Comparison of ENCODE assay signal across 7 mouse cellular contexts in genomic region chr10:127526048-127526447, GRCm38 (mm10). TPM values are rescaled to one million over a fixed set of nuclear protein-coding genes. Genes with fewer than 3 reads are reported as not detected.
DNase-seq lines count a peak whose midpoint lies in the region; ATAC-seq and TF ChIP-seq lines count a peak whose summit lies in the region.

No protein-coding gene starts in this region.

- ATAC-seq in hindbrain, embryonic 13.5 days (ENCODE audit: low FRiP score) = no peak
- ATAC-seq in midbrain, embryonic 14.5 days (ENCODE audit: low FRiP score, low TSS enrichment) = no peak

- peaks cover 9% of the 10 kb centered on the region for H3K4me1 ChIP-seq in spleen, adult 2 months (ENCODE audit: control insufficient read depth, insufficient read depth, insufficient read length)
- H3K4me1 ChIP-seq in hindbrain, embryonic 13.5 days (replicated peaks) = peaks cover 88% of the 10 kb centered on the region
- peaks cover 70% of the 10 kb centered on the region for H3K4me1 ChIP-seq in midbrain, embryonic 14.5 days (ENCODE audit: control insufficient read depth, insufficient read depth, low read length)

- no peaks in the 10 kb centered on the region for H3K9me3 ChIP-seq in hindbrain, embryonic 13.5 days
- no peaks in the 10 kb centered on the region for H3K9me3 ChIP-seq in midbrain, embryonic 14.5 days (ENCODE audit: control insufficient read depth, low read length)

- H3K9ac ChIP-seq in hindbrain, embryonic 13.5 days = peak overlapping the region; percentile 87
- H3K9ac ChIP-seq in midbrain, embryonic 14.5 days (replicated peaks; ENCODE audit: low read length) = peak overlapping the region; percentile 36; the same call in 1 of the 2 replicates

- no peak overlapping the region for H3K27ac ChIP-seq in spleen, adult 2 months (ENCODE audit: insufficient read depth, low read length)
- H3K27ac ChIP-seq in hindbrain, embryonic 13.5 days = peak overlapping the region; percentile 91
- H3K27ac ChIP-seq in midbrain, embryonic 14.5 days (replicated peaks; ENCODE audit: low read depth, low read length) = peak overlapping the region; percentile 79; the same call in 1 of the 2 replicates

- H3K4me3 ChIP-seq in spleen, adult 2 months (ENCODE audit: extremely low read depth, insufficient read depth, insufficient read length) = peak overlapping the region; percentile 31; the same call in 1 of the 2 replicates
- H3K4me3 ChIP-seq in hindbrain, embryonic 13.5 days = peak overlapping the region; percentile 61
- H3K4me3 ChIP-seq in midbrain, embryonic 14.5 days (replicated peaks; ENCODE audit: low read depth, low read length) = peak overlapping the region; percentile 16

- WGBS in spleen, adult 2 months = 2% methylated on average over 26 of the region's 26 CpGs
- WGBS in hindbrain, embryonic 13.5 days = 4% methylated on average over 26 of the region's 26 CpGs
- 2% methylated on average over 26 of the region's 26 CpGs for WGBS in midbrain, embryonic 14.5 days

- no peak for DNase-seq in spleen, adult 2 months (ENCODE audit: low read depth in 1 of 2, low spot score in 2 of 2)
- no peak for DNase-seq in spleen, adult 18-20 months
- no peak for DNase-seq in midbrain, embryonic 14.5 days
- DNase-seq in adrenal gland, postnatal 10 days = no peak
- no peak for DNase-seq in urinary bladder, postnatal 14 days (ENCODE audit: low spot score)
- DNase-seq in adipocyte (ENCODE audit: low spot score) = no peak

- H3K4me2 ChIP-seq in hindbrain, embryonic 13.5 days = peak overlapping the region; percentile 86
- H3K4me2 ChIP-seq in midbrain, embryonic 14.5 days (ENCODE audit: low read length) = peak overlapping the region; percentile 76

- no peaks in the 10 kb centered on the region for H3K36me3 ChIP-seq in spleen, adult 2 months (ENCODE audit: control insufficient read depth, insufficient read depth, low read length)
- peaks cover 5% of the 10 kb centered on the region; the same call in 1 of the 2 replicates for H3K36me3 ChIP-seq in hindbrain, embryonic 13.5 days
- no peaks in the 10 kb centered on the region for H3K36me3 ChIP-seq in midbrain, embryonic 14.5 days (ENCODE audit: control insufficient read depth, insufficient read depth, low read length)

- H3K27me3 ChIP-seq in spleen, adult 2 months (ENCODE audit: control insufficient read depth, insufficient read depth, low read length) = peaks cover 25% of the 10 kb centered on the region
- H3K27me3 ChIP-seq in hindbrain, embryonic 13.5 days = peaks cover 66% of the 10 kb centered on the region
- peaks cover 62% of the 10 kb centered on the region for H3K27me3 ChIP-seq in midbrain, embryonic 14.5 days (ENCODE audit: control insufficient read depth, insufficient read depth, low read length)

- no peak for TF ChIP-seq CTCF in spleen, adult 2 months (IDR thresholded peaks at IDR 0.05; ENCODE audit: extremely low read depth, insufficient read depth, insufficient read length, insufficient replicate concordance)

- no peak for TF ChIP-seq POLR2A in spleen, adult 2 months (IDR thresholded peaks at IDR 0.05; ENCODE audit: low read depth, low read length)

RNA-seq across cellular contexts. Expression of gene Shmt2, which starts 3.8 kb away (rescaled TPM):
- polyA plus RNA-seq in spleen, adult 2 months (2012; rRNA removed) = 99.9 and 133 TPM in 2 replicates
- polyA plus RNA-seq in hindbrain, embryonic 13.5 days (2015; fragmentation: Nextera tagmentation; extraction: Ambion mirVana) = 52.7 and 57.5 TPM in 2 replicates
- 48.9 and 50.7 TPM in 2 replicates for polyA plus RNA-seq in midbrain, embryonic 14.5 days (2014; fragmentation: Nextera tagmentation; extraction: Ambion mirVana)
- 10 to 100 TPM; 56.1 to 57.7 TPM for total RNA-seq in adrenal gland, postnatal 10 days (2021)

RNA-seq across cellular contexts. Expression of gene Nxph4, which starts 8.3 kb away (rescaled TPM):
- polyA plus RNA-seq in spleen, adult 2 months (2012; rRNA removed) = not detected in 2 replicates
- polyA plus RNA-seq in hindbrain, embryonic 13.5 days (2015; fragmentation: Nextera tagmentation; extraction: Ambion mirVana) = 139 and 176 TPM in 2 replicates
- 106 and 134 TPM in 2 replicates for polyA plus RNA-seq in midbrain, embryonic 14.5 days (2014; fragmentation: Nextera tagmentation; extraction: Ambion mirVana)
- 1 to 10 TPM; 5.3 TPM for total RNA-seq in adrenal gland, postnatal 10 days (2021)

RNA-seq across cellular contexts. Expression of gene Ndufa4l2, which starts 11.3 kb away (rescaled TPM):
- polyA plus RNA-seq in spleen, adult 2 months (2012; rRNA removed) = 6.9 and 12.2 TPM in 2 replicates
- 13.4 and 15.5 TPM in 2 replicates for polyA plus RNA-seq in hindbrain, embryonic 13.5 days (2015; fragmentation: Nextera tagmentation; extraction: Ambion mirVana)
- 14.2 and 18.6 TPM in 2 replicates for polyA plus RNA-seq in midbrain, embryonic 14.5 days (2014; fragmentation: Nextera tagmentation; extraction: Ambion mirVana)
- total RNA-seq in adrenal gland, postnatal 10 days (2021) = 10 to 100 TPM; 49.3 to 56.4 TPM

RNA-seq across cellular contexts. Expression of gene Stac3, which starts 24.6 kb away (rescaled TPM):
- 2.0 and 2.2 TPM in 2 replicates for polyA plus RNA-seq in spleen, adult 2 months (2012; rRNA removed)
- polyA plus RNA-seq in hindbrain, embryonic 13.5 days (2015; fragmentation: Nextera tagmentation; extraction: Ambion mirVana) = 2.5 TPM in 2 replicates
- polyA plus RNA-seq in midbrain, embryonic 14.5 days (2014; fragmentation: Nextera tagmentation; extraction: Ambion mirVana) = 0.32 and 1.0 TPM in 2 replicates
- 10 to 100 TPM in 1 of 2 experiments, 1 to 10 TPM in 1; 5.2 to 16.9 TPM for total RNA-seq in adrenal gland, postnatal 10 days (2021)

Comparison
In these comparisons a context has a peak if more than half of its experiments do, and no peak if none do; other contexts are left out.
1. RNA of gene Nxph4, which starts 8.3 kb away (polyA plus RNA-seq): 139 to 176 TPM in hindbrain, embryonic 13.5 days and 106 to 134 TPM in midbrain, embryonic 14.5 days; not detected in spleen, adult 2 months; every median in the first group is over 100 times any median in the second.
2. Peak in every context shown above with its lines, with median percentiles within 50 percentile points of each other: H3K4me3 ChIP-seq.